9 mouse cellular contexts compared by ENCODE assay signal in the genomic region with DNA sequence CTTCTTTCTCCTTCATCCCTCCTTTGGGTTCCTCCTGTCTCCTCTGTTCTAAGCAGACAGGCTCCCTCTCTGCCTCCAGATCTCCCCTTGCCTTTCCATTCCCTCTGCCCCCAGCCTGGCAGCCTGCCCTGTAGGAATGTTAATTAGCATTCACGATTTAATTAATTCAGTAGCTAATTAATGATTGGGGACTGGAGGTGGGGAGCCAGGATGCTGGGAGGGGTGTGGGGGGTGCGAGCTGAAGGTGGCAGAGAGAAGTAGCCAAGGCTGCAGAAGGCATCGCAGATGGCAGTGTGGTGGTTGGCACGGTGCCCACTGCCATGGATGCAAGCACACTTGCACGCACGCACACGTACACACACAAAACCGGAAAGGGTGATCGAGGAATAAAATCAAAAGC. TPM values are rescaled to one million over a fixed set of nuclear protein-coding genes. Genes with fewer than 3 reads are reported as not detected.
DNase-seq lines count a peak whose midpoint lies in the region; ATAC-seq and TF ChIP-seq lines count a peak whose summit lies in the region.
"Had no signal": no experiment of that assay in that cellular context is flagged by ENCODE, and none has a peak within 500 bp of the region (broad histone marks: within the 10 kb centered on the region; RNA-seq: fewer than 3 reads in every experiment).

No protein-coding gene starts in this region.

- ATAC-seq in hindbrain, embryonic 12.5 days (ENCODE audit: low FRiP score), result peak; percentile 65
- ATAC-seq in forebrain, embryonic 16.5 days, result peak; percentile 59
- ATAC-seq in midbrain, embryonic 15.5 days (replicated peaks), result peak; percentile 60
- ATAC-seq in stomach, postnatal 0 days (ENCODE audit: low FRiP score, low TSS enrichment), result no peak
- ATAC-seq in activated CD4-positive, CD25-positive, alpha-beta regulatory T cell, adult 4 months, result no peak
- ATAC-seq in liver, postnatal 0 days, result no peak

- TF ChIP-seq CTCF in stomach, postnatal 0 days (IDR thresholded peaks at IDR 0.05; ENCODE audit: low read depth), result no peak
- no peak for TF ChIP-seq CTCF in liver, postnatal 0 days (IDR thresholded peaks at IDR 0.05; ENCODE audit: low read depth)

- H3K4me2 ChIP-seq in hindbrain, embryonic 12.5 days (replicated peaks), result no peak overlapping the region
- H3K4me2 ChIP-seq in forebrain, embryonic 16.5 days (ENCODE audit: low read length), result peak overlapping the region; percentile 68
- H3K4me2 ChIP-seq in midbrain, embryonic 15.5 days, result peak overlapping the region; percentile 46
- no peak overlapping the region for H3K4me2 ChIP-seq in stomach, postnatal 0 days (replicated peaks; ENCODE audit: low read depth)
- no peak overlapping the region for H3K4me2 ChIP-seq in liver, postnatal 0 days (ENCODE audit: low read depth, low read length)

- DNase-seq in hindbrain, embryonic 10.5 days (ENCODE audit: low spot score), result no peak
- peak; percentile 98 for DNase-seq in brain, adult 2 months (ENCODE audit: low read depth, low spot score)
- DNase-seq in stomach, postnatal 0 days (ENCODE audit: low spot score), result no peak
- DNase-seq in liver, postnatal 0 days, result no peak

- peak overlapping the region; percentile 57 for H3K27ac ChIP-seq in hindbrain, embryonic 12.5 days
- no peak overlapping the region for H3K27ac ChIP-seq in hindbrain, embryonic 10.5 days
- peak overlapping the region; percentile 99 for H3K27ac ChIP-seq in forebrain, embryonic 16.5 days (ENCODE audit: low read length)
- H3K27ac ChIP-seq in midbrain, embryonic 15.5 days, result peak overlapping the region; percentile 93
- no peak overlapping the region for H3K27ac ChIP-seq in stomach, postnatal 0 days (replicated peaks)
- H3K27ac ChIP-seq in liver, postnatal 0 days (ENCODE audit: low read depth), result no peak overlapping the region

- H3K27me3 ChIP-seq in hindbrain, embryonic 12.5 days, result no peaks in the 10 kb centered on the region
- H3K27me3 ChIP-seq in hindbrain, embryonic 10.5 days (ENCODE audit: insufficient read depth, poor library complexity, severe bottlenecking), result no peaks in the 10 kb centered on the region
- no peaks in the 10 kb centered on the region for H3K27me3 ChIP-seq in forebrain, embryonic 16.5 days (replicated peaks; ENCODE audit: control insufficient read depth, insufficient read depth, low read length)
- no peaks in the 10 kb centered on the region for H3K27me3 ChIP-seq in midbrain, embryonic 15.5 days (replicated peaks)
- no peaks in the 10 kb centered on the region for H3K27me3 ChIP-seq in stomach, postnatal 0 days (ENCODE audit: control insufficient read depth, insufficient read depth, low read length)
- H3K27me3 ChIP-seq in liver, postnatal 0 days (ENCODE audit: insufficient read depth, low read length), result no peaks in the 10 kb centered on the region

- no peak overlapping the region for H3K4me3 ChIP-seq in hindbrain, embryonic 12.5 days
- no peak overlapping the region for H3K4me3 ChIP-seq in hindbrain, embryonic 10.5 days
- peak overlapping the region; percentile 48 for H3K4me3 ChIP-seq in forebrain, embryonic 16.5 days (replicated peaks; ENCODE audit: low read length)
- H3K4me3 ChIP-seq in midbrain, embryonic 15.5 days, result no peak overlapping the region
- no peak overlapping the region for H3K4me3 ChIP-seq in stomach, postnatal 0 days (ENCODE audit: low read depth, low read length)
- H3K4me3 ChIP-seq in liver, postnatal 0 days (ENCODE audit: low read depth, low read length), result no peak overlapping the region
- H3K4me3 ChIP-seq: myocyte had no signal

- no peaks in the 10 kb centered on the region for H3K9me3 ChIP-seq in hindbrain, embryonic 12.5 days (replicated peaks)
- H3K9me3 ChIP-seq in hindbrain, embryonic 10.5 days, result no peaks in the 10 kb centered on the region
- H3K9me3 ChIP-seq in forebrain, embryonic 16.5 days (ENCODE audit: control insufficient read depth, low read length), result no peaks in the 10 kb centered on the region
- no peaks in the 10 kb centered on the region for H3K9me3 ChIP-seq in midbrain, embryonic 15.5 days
- no peaks in the 10 kb centered on the region for H3K9me3 ChIP-seq in stomach, postnatal 0 days (ENCODE audit: control insufficient read depth, low read length)
- no peaks in the 10 kb centered on the region for H3K9me3 ChIP-seq in liver, postnatal 0 days (ENCODE audit: low read length)

- 59% methylated on average over 9 of the region's 9 CpGs for WGBS in hindbrain, embryonic 12.5 days
- WGBS in hindbrain, embryonic 10.5 days, result 89% methylated on average over 9 of the region's 9 CpGs
- 14% methylated on average over 9 of the region's 9 CpGs for WGBS in forebrain, embryonic 16.5 days
- WGBS in midbrain, embryonic 15.5 days, result 62% methylated on average over 9 of the region's 9 CpGs
- 65% methylated on average over 9 of the region's 9 CpGs for WGBS in stomach, postnatal 0 days
- WGBS in liver, postnatal 0 days (ENCODE audit: insufficient replicate concordance), result 78% methylated on average over 9 of the region's 9 CpGs

- H3K4me1 ChIP-seq in hindbrain, embryonic 12.5 days, result peaks cover 18% of the 10 kb centered on the region
- peaks cover 15% of the 10 kb centered on the region; the same call in 1 of the 2 replicates for H3K4me1 ChIP-seq in hindbrain, embryonic 10.5 days (replicated peaks)
- peaks cover 51% of the 10 kb centered on the region for H3K4me1 ChIP-seq in forebrain, embryonic 16.5 days (replicated peaks; ENCODE audit: control insufficient read depth, insufficient read depth, low read length)
- H3K4me1 ChIP-seq in midbrain, embryonic 15.5 days, result peaks cover 29% of the 10 kb centered on the region
- H3K4me1 ChIP-seq in stomach, postnatal 0 days (replicated peaks; ENCODE audit: control insufficient read depth, insufficient read depth), result no peaks in the 10 kb centered on the region
- H3K4me1 ChIP-seq in liver, postnatal 0 days (ENCODE audit: insufficient read depth), result no peaks in the 10 kb centered on the region

- H3K9ac ChIP-seq in hindbrain, embryonic 12.5 days, result no peak overlapping the region
- no peak overlapping the region; the same call in 1 of the 2 replicates for H3K9ac ChIP-seq in forebrain, embryonic 16.5 days (replicated peaks; ENCODE audit: low read depth, low read length)
- H3K9ac ChIP-seq in midbrain, embryonic 15.5 days, result no peak overlapping the region
- no peak overlapping the region for H3K9ac ChIP-seq in stomach, postnatal 0 days (ENCODE audit: low read length)
- H3K9ac ChIP-seq in liver, postnatal 0 days (replicated peaks), result no peak overlapping the region

- TF ChIP-seq EP300 in stomach, postnatal 0 days (optimal IDR thresholded peaks at IDR 0.05), result no peak
- TF ChIP-seq EP300 in liver, postnatal 0 days (IDR thresholded peaks at IDR 0.05; ENCODE audit: low read depth), result no peak

- no peaks in the 10 kb centered on the region for H3K36me3 ChIP-seq in hindbrain, embryonic 12.5 days
- H3K36me3 ChIP-seq in hindbrain, embryonic 10.5 days, result no peaks in the 10 kb centered on the region
- no peaks in the 10 kb centered on the region for H3K36me3 ChIP-seq in forebrain, embryonic 16.5 days (ENCODE audit: control insufficient read depth, insufficient read depth)
- no peaks in the 10 kb centered on the region for H3K36me3 ChIP-seq in midbrain, embryonic 15.5 days (replicated peaks)
- no peaks in the 10 kb centered on the region for H3K36me3 ChIP-seq in stomach, postnatal 0 days (ENCODE audit: control insufficient read depth, insufficient read depth, low read length)
- H3K36me3 ChIP-seq in liver, postnatal 0 days (replicated peaks; ENCODE audit: insufficient read depth, low read length), result no peaks in the 10 kb centered on the region

RNA-seq across cellular contexts. Expression of gene Ngdn, which starts 37.2 kb away (rescaled TPM):
- 63.2 and 63.4 TPM in 2 replicates for polyA plus RNA-seq in hindbrain, embryonic 12.5 days (2016; fragmentation: Nextera tagmentation; extraction: Ambion mirVana)
- polyA plus RNA-seq in hindbrain, embryonic 10.5 days (2016; fragmentation: Nextera tagmentation; extraction: Ambion mirVana), result 73.5 and 85.9 TPM in 2 replicates
- polyA plus RNA-seq in forebrain, embryonic 16.5 days (2015; fragmentation: Nextera tagmentation; extraction: Ambion mirVana), result 58.8 and 61.2 TPM in 2 replicates
- 47.8 and 50.2 TPM in 2 replicates for polyA plus RNA-seq in midbrain, embryonic 15.5 days (2015; fragmentation: Nextera tagmentation; extraction: Ambion mirVana)
- polyA plus RNA-seq in stomach, postnatal 0 days (2015; fragmentation: Nextera tagmentation; extraction: Ambion mirVana), result 54.4 and 55.2 TPM in 2 replicates
- polyA plus RNA-seq in activated CD4-positive, CD25-positive, alpha-beta regulatory T cell, adult 4 months (2017; shearing (Covaris generic)), result 100 to 1,000 TPM; 158 to 174 TPM
- 30.6 and 32.0 TPM in 2 replicates for polyA plus RNA-seq in liver, postnatal 0 days (2015; fragmentation: Nextera tagmentation; extraction: Ambion mirVana)

RNA-seq across cellular contexts. Expression of gene Zfhx2, which starts 39.6 kb away (rescaled TPM):
- 30.9 and 33.1 TPM in 2 replicates for polyA plus RNA-seq in hindbrain, embryonic 12.5 days (2016; fragmentation: Nextera tagmentation; extraction: Ambion mirVana)
- 8.8 and 17.7 TPM in 2 replicates for polyA plus RNA-seq in hindbrain, embryonic 10.5 days (2016; fragmentation: Nextera tagmentation; extraction: Ambion mirVana)
- 21.5 and 32.9 TPM in 2 replicates for polyA plus RNA-seq in forebrain, embryonic 16.5 days (2015; fragmentation: Nextera tagmentation; extraction: Ambion mirVana)
- 33.7 and 37.5 TPM in 2 replicates for polyA plus RNA-seq in midbrain, embryonic 15.5 days (2015; fragmentation: Nextera tagmentation; extraction: Ambion mirVana)
- polyA plus RNA-seq in stomach, postnatal 0 days (2015; fragmentation: Nextera tagmentation; extraction: Ambion mirVana), result 1.0 and 1.3 TPM in 2 replicates
- polyA plus RNA-seq in activated CD4-positive, CD25-positive, alpha-beta regulatory T cell, adult 4 months (2017; shearing (Covaris generic)), result 1 to 10 TPM; 5.4 to 5.5 TPM
- polyA plus RNA-seq in liver, postnatal 0 days (2015; fragmentation: Nextera tagmentation; extraction: Ambion mirVana), result 0.78 and 1.0 TPM in 2 replicates

RNA-seq across cellular contexts. Expression of gene Thtpa, which starts 42.1 kb away (rescaled TPM):
- polyA plus RNA-seq in hindbrain, embryonic 12.5 days (2016; fragmentation: Nextera tagmentation; extraction: Ambion mirVana), result 27.3 and 27.7 TPM in 2 replicates
- 24.4 and 26.1 TPM in 2 replicates for polyA plus RNA-seq in hindbrain, embryonic 10.5 days (2016; fragmentation: Nextera tagmentation; extraction: Ambion mirVana)
- polyA plus RNA-seq in forebrain, embryonic 16.5 days (2015; fragmentation: Nextera tagmentation; extraction: Ambion mirVana), result 55.2 and 56.6 TPM in 2 replicates
- 38.8 and 39.5 TPM in 2 replicates for polyA plus RNA-seq in midbrain, embryonic 15.5 days (2015; fragmentation: Nextera tagmentation; extraction: Ambion mirVana)
- polyA plus RNA-seq in stomach, postnatal 0 days (2015; fragmentation: Nextera tagmentation; extraction: Ambion mirVana), result 11.5 and 11.8 TPM in 2 replicates
- polyA plus RNA-seq in activated CD4-positive, CD25-positive, alpha-beta regulatory T cell, adult 4 months (2017; shearing (Covaris generic)), result 10 to 100 TPM in 1 of 2 experiments, 1 to 10 TPM in 1; 9.6 to 11.9 TPM
- polyA plus RNA-seq in liver, postnatal 0 days (2015; fragmentation: Nextera tagmentation; extraction: Ambion mirVana), result 5.9 and 7.0 TPM in 2 replicates

RNA-seq across cellular contexts. Expression of gene Ap1g2, which starts 53.9 kb away (rescaled TPM):
- 9.4 and 10.1 TPM in 2 replicates for polyA plus RNA-seq in hindbrain, embryonic 12.5 days (2016; fragmentation: Nextera tagmentation; extraction: Ambion mirVana)
- 14.5 and 16.3 TPM in 2 replicates for polyA plus RNA-seq in hindbrain, embryonic 10.5 days (2016; fragmentation: Nextera tagmentation; extraction: Ambion mirVana)
- polyA plus RNA-seq in forebrain, embryonic 16.5 days (2015; fragmentation: Nextera tagmentation; extraction: Ambion mirVana), result 13.3 and 16.5 TPM in 2 replicates
- 7.5 and 9.2 TPM in 2 replicates for polyA plus RNA-seq in midbrain, embryonic 15.5 days (2015; fragmentation: Nextera tagmentation; extraction: Ambion mirVana)
- 26.4 and 31.0 TPM in 2 replicates for polyA plus RNA-seq in stomach, postnatal 0 days (2015; fragmentation: Nextera tagmentation; extraction: Ambion mirVana)
- 100 to 1,000 TPM in 1 of 2 experiments, 10 to 100 TPM in 1; 99.1 to 102 TPM for polyA plus RNA-seq in activated CD4-positive, CD25-positive, alpha-beta regulatory T cell, adult 4 months (2017; shearing (Covaris generic))
- 7.8 and 9.6 TPM in 2 replicates for polyA plus RNA-seq in liver, postnatal 0 days (2015; fragmentation: Nextera tagmentation; extraction: Ambion mirVana)

RNA-seq across cellular contexts. Expression of gene Myh7, which starts 58.1 kb away (rescaled TPM):
- polyA plus RNA-seq in hindbrain, embryonic 12.5 days (2016; fragmentation: Nextera tagmentation; extraction: Ambion mirVana), result 4.9 and 9.1 TPM in 2 replicates
- polyA plus RNA-seq in hindbrain, embryonic 10.5 days (2016; fragmentation: Nextera tagmentation; extraction: Ambion mirVana), result 0.16 and 4.6 TPM in 2 replicates
- 6.9 and 7.4 TPM in 2 replicates for polyA plus RNA-seq in forebrain, embryonic 16.5 days (2015; fragmentation: Nextera tagmentation; extraction: Ambion mirVana)
- polyA plus RNA-seq in midbrain, embryonic 15.5 days (2015; fragmentation: Nextera tagmentation; extraction: Ambion mirVana), result 7.5 and 8.7 TPM in 2 replicates
- 1.4 and 2.4 TPM in 2 replicates for polyA plus RNA-seq in stomach, postnatal 0 days (2015; fragmentation: Nextera tagmentation; extraction: Ambion mirVana)
- not detected for polyA plus RNA-seq in activated CD4-positive, CD25-positive, alpha-beta regulatory T cell, adult 4 months (2017; shearing (Covaris generic))
- polyA plus RNA-seq in liver, postnatal 0 days (2015; fragmentation: Nextera tagmentation; extraction: Ambion mirVana), result 0.18 and 2.0 TPM in 2 replicates

Comparison
In these comparisons a context has a peak if more than half of its experiments do, and no peak if none do; other contexts are left out.
1. H3K27ac ChIP-seq: peak in hindbrain, embryonic 12.5 days (single experiment), forebrain, embryonic 16.5 days (single experiment) and midbrain, embryonic 15.5 days (single experiment); none in hindbrain, embryonic 10.5 days (single experiment), stomach, postnatal 0 days (single experiment) and liver, postnatal 0 days (single experiment).
2. ATAC-seq: peak in hindbrain, embryonic 12.5 days (single experiment), forebrain, embryonic 16.5 days (single experiment) and midbrain, embryonic 15.5 days (single experiment); none in stomach, postnatal 0 days (single experiment), activated CD4-positive, CD25-positive, alpha-beta regulatory T cell, adult 4 months (single experiment) and liver, postnatal 0 days (single experiment).
3. H3K4me2 ChIP-seq: peak in forebrain, embryonic 16.5 days (single experiment) and midbrain, embryonic 15.5 days (single experiment); none in hindbrain, embryonic 12.5 days (single experiment), stomach, postnatal 0 days (single experiment) and liver, postnatal 0 days (single experiment).